Mouse (Mus musculus): ENCODE measurements around the gene D130043K22Rik. TPM values are rescaled to one million over a fixed set of nuclear protein-coding genes. Genes with fewer than 3 reads are reported as not detected.

Gene D130043K22Rik
- polyA plus RNA-seq, 1 experiment from 2014 or later = 5.5 TPM

GRCm38 (mm10) chr13:24880208-24880607 is 35.3 kb downstream of the D130043K22Rik start:
- Histone ChIP-seq H3K36me3 (replicated peaks; ENCODE audit: control insufficient read depth, insufficient read depth) (peaks cover 8% of the 10 kb centered on the region; the same call in 1 of the 2 replicates), H3K4me3 (replicated peaks; ENCODE audit: low read length) (no peak overlapping the region), H3K9ac (no peak overlapping the region), H3K9me3 (ENCODE audit: control insufficient read depth, low read length) (0 out of 2 replicates have a peak, but pooled peaks cover 6% of the 10 kb centered on the region), H3K4me2 (replicated peaks) (no peak overlapping the region), H3K27me3 (ENCODE audit: control insufficient read depth, insufficient read depth, low read length) (no peaks in the 10 kb centered on the region), H3K27ac (no peak overlapping the region), H3K4me1 (replicated peaks; ENCODE audit: control insufficient read depth, insufficient read depth, low read length) (no peaks in the 10 kb centered on the region)
- WGBS = 86% methylated on average over 6 of the region's 6 CpGs
- DNase-seq (ENCODE audit: low spot score) = no peak
- ATAC-seq (ENCODE audit: low FRiP score) = no peak

- ATAC-seq (ENCODE audit: low FRiP score) (no peak), DNase-seq (ENCODE audit: low spot score) (no peak)
- no peaks in the 10 kb centered on the region for H3K27me3 ChIP-seq (ENCODE audit: control insufficient read depth, insufficient read depth, low read length)
- peaks cover 10% of the 10 kb centered on the region for H3K36me3 ChIP-seq (replicated peaks; ENCODE audit: control insufficient read depth, insufficient read depth)
- no peak overlapping the region for H3K4me3 ChIP-seq (replicated peaks; ENCODE audit: low read length)
- no peak overlapping the region for H3K27ac ChIP-seq
- WGBS = 92% methylated on average over 5 of the region's 5 CpGs
- H3K4me1 ChIP-seq (replicated peaks; ENCODE audit: control insufficient read depth, insufficient read depth, low read length) = no peaks in the 10 kb centered on the region
- H3K4me2 ChIP-seq (replicated peaks) = no peak overlapping the region
- H3K9ac ChIP-seq = no peak overlapping the region
- H3K9me3 ChIP-seq (ENCODE audit: control insufficient read depth, low read length) = 0 out of 2 replicates have a peak, but pooled peaks cover 6% of the 10 kb centered on the region
These were observed 35.8 kb downstream of the D130043K22Rik start for GRCm38 (mm10) chr13:24880704-24881103.

GRCm38 (mm10) chr13:24882411-24882810 is 37.5 kb downstream of the D130043K22Rik start:
- no peak overlapping the region for H3K9ac ChIP-seq
- H3K4me2 ChIP-seq (replicated peaks) = no peak overlapping the region
- H3K4me3 ChIP-seq (replicated peaks; ENCODE audit: low read length) = no peak overlapping the region
- no peaks in the 10 kb centered on the region for H3K4me1 ChIP-seq (replicated peaks; ENCODE audit: control insufficient read depth, insufficient read depth, low read length)
- H3K9me3 ChIP-seq (ENCODE audit: control insufficient read depth, low read length) = 0 out of 2 replicates have a peak, but pooled peaks cover 6% of the 10 kb centered on the region
- DNase-seq (ENCODE audit: low spot score) (no peak), ATAC-seq (ENCODE audit: low FRiP score) (no peak)
- peaks cover 14% of the 10 kb centered on the region for H3K36me3 ChIP-seq (replicated peaks; ENCODE audit: control insufficient read depth, insufficient read depth)
- H3K27ac ChIP-seq = no peak overlapping the region
- 95% methylated on average over 6 of the region's 6 CpGs for WGBS
- H3K27me3 ChIP-seq (ENCODE audit: control insufficient read depth, insufficient read depth, low read length) = no peaks in the 10 kb centered on the region

GRCm38 (mm10) chr13:24889554-24889953 is 44.6 kb downstream of the D130043K22Rik start:
- Histone ChIP-seq H3K36me3 (replicated peaks; ENCODE audit: control insufficient read depth, insufficient read depth) (peaks cover 12% of the 10 kb centered on the region), H3K27ac (no peak overlapping the region), H3K4me3 (replicated peaks; ENCODE audit: low read length) (no peak overlapping the region), H3K9ac (no peak overlapping the region), H3K9me3 (ENCODE audit: control insufficient read depth, low read length) (0 out of 2 replicates have a peak, but pooled peaks cover 1% of the 10 kb centered on the region), H3K4me2 (replicated peaks) (no peak overlapping the region), H3K27me3 (ENCODE audit: control insufficient read depth, insufficient read depth, low read length) (no peaks in the 10 kb centered on the region), H3K4me1 (replicated peaks; ENCODE audit: control insufficient read depth, insufficient read depth, low read length) (no peaks in the 10 kb centered on the region)
- DNase-seq (ENCODE audit: low spot score) = no peak
- WGBS = 13% methylated on average over 1 of the region's 1 CpGs
- ATAC-seq (ENCODE audit: low FRiP score) = no peak

- Histone ChIP-seq H3K27me3 (ENCODE audit: control insufficient read depth, insufficient read depth, low read length) (no peaks in the 10 kb centered on the region), H3K4me2 (replicated peaks) (no peak overlapping the region), H3K9me3 (ENCODE audit: control insufficient read depth, low read length) (no peaks in the 10 kb centered on the region), H3K27ac (no peak overlapping the region), H3K4me1 (replicated peaks; ENCODE audit: control insufficient read depth, insufficient read depth, low read length) (no peaks in the 10 kb centered on the region), H3K36me3 (replicated peaks; ENCODE audit: control insufficient read depth, insufficient read depth) (0 out of 2 replicates have a peak, but pooled peaks cover 5% of the 10 kb centered on the region), H3K4me3 (replicated peaks; ENCODE audit: low read length) (no peak overlapping the region), H3K9ac (no peak overlapping the region)
- no peak for ATAC-seq (ENCODE audit: low FRiP score)
- 89% methylated on average over 3 of the region's 3 CpGs for WGBS
- no peak for DNase-seq (ENCODE audit: low spot score)
These were observed 47.6 kb downstream of the D130043K22Rik start for GRCm38 (mm10) chr13:24892516-24892915.

GRCm38 (mm10) chr13:24893880-24894279 is 48.9 kb downstream of the D130043K22Rik start:
- no peaks in the 10 kb centered on the region for H3K4me1 ChIP-seq (replicated peaks; ENCODE audit: control insufficient read depth, insufficient read depth, low read length)
- H3K9ac ChIP-seq = no peak overlapping the region
- no peaks in the 10 kb centered on the region for H3K9me3 ChIP-seq (ENCODE audit: control insufficient read depth, low read length)
- no peak for ATAC-seq (ENCODE audit: low FRiP score)
- DNase-seq (ENCODE audit: low spot score) = no peak
- H3K27ac ChIP-seq = no peak overlapping the region
- no peaks in the 10 kb centered on the region for H3K36me3 ChIP-seq (replicated peaks; ENCODE audit: control insufficient read depth, insufficient read depth)
- WGBS = 89% methylated on average over 2 of the region's 2 CpGs
- no peaks in the 10 kb centered on the region for H3K27me3 ChIP-seq (ENCODE audit: control insufficient read depth, insufficient read depth, low read length)
- no peak overlapping the region for H3K4me3 ChIP-seq (replicated peaks; ENCODE audit: low read length)
- H3K4me2 ChIP-seq (replicated peaks) = no peak overlapping the region

GRCm38 (mm10) chr13:24901916-24902315 is 57.0 kb downstream of the D130043K22Rik start:
- H3K4me2 ChIP-seq (replicated peaks) = no peak overlapping the region
- H3K36me3 ChIP-seq (replicated peaks; ENCODE audit: control insufficient read depth, insufficient read depth) = 0 out of 2 replicates have a peak, but pooled peaks cover 7% of the 10 kb centered on the region
- H3K4me3 ChIP-seq (replicated peaks; ENCODE audit: low read length) = no peak overlapping the region
- H3K4me1 ChIP-seq (replicated peaks; ENCODE audit: control insufficient read depth, insufficient read depth, low read length) = no peaks in the 10 kb centered on the region
- no peaks in the 10 kb centered on the region for H3K27me3 ChIP-seq (ENCODE audit: control insufficient read depth, insufficient read depth, low read length)
- H3K9ac ChIP-seq = no peak overlapping the region
- H3K27ac ChIP-seq = no peak overlapping the region
- no peak for DNase-seq (ENCODE audit: low spot score)
- no peaks in the 10 kb centered on the region for H3K9me3 ChIP-seq (ENCODE audit: control insufficient read depth, low read length)
- no peak for ATAC-seq (ENCODE audit: low FRiP score)
- 96% methylated on average over 2 of the region's 2 CpGs for WGBS

- DNase-seq (ENCODE audit: low spot score) (no peak), ATAC-seq (ENCODE audit: low FRiP score) (no peak)
- 86% methylated on average over 6 of the region's 6 CpGs for WGBS
- Histone ChIP-seq H3K36me3 (replicated peaks; ENCODE audit: control insufficient read depth, insufficient read depth) (0 out of 2 replicates have a peak, but pooled peaks cover 7% of the 10 kb centered on the region), H3K27me3 (ENCODE audit: control insufficient read depth, insufficient read depth, low read length) (no peaks in the 10 kb centered on the region), H3K9me3 (ENCODE audit: control insufficient read depth, low read length) (no peaks in the 10 kb centered on the region), H3K27ac (no peak overlapping the region), H3K4me1 (replicated peaks; ENCODE audit: control insufficient read depth, insufficient read depth, low read length) (no peaks in the 10 kb centered on the region), H3K9ac (no peak overlapping the region), H3K4me3 (replicated peaks; ENCODE audit: low read length) (no peak overlapping the region), H3K4me2 (replicated peaks) (no peak overlapping the region)
These were observed 58.5 kb downstream of the D130043K22Rik start for GRCm38 (mm10) chr13:24903412-24903811.

- H3K27ac ChIP-seq = no peak overlapping the region
- H3K9ac ChIP-seq = no peak overlapping the region
- H3K4me1 ChIP-seq (replicated peaks; ENCODE audit: control insufficient read depth, insufficient read depth, low read length) = no peaks in the 10 kb centered on the region
- DNase-seq (ENCODE audit: low spot score) (no peak), ATAC-seq (ENCODE audit: low FRiP score) (no peak)
- peaks cover 4% of the 10 kb centered on the region; the same call in 1 of the 2 replicates for H3K36me3 ChIP-seq (replicated peaks; ENCODE audit: control insufficient read depth, insufficient read depth)
- H3K4me3 ChIP-seq (replicated peaks; ENCODE audit: low read length) = no peak overlapping the region
- no peaks in the 10 kb centered on the region for H3K9me3 ChIP-seq (ENCODE audit: control insufficient read depth, low read length)
- 97% methylated on average over 12 of the region's 12 CpGs for WGBS
- H3K4me2 ChIP-seq (replicated peaks) = no peak overlapping the region
- H3K27me3 ChIP-seq (ENCODE audit: control insufficient read depth, insufficient read depth, low read length) = no peaks in the 10 kb centered on the region
These were observed 60.5 kb downstream of the D130043K22Rik start for GRCm38 (mm10) chr13:24905422-24905821.

Measured in hindbrain, embryonic 14.5 days (tissue).